Mouse (Mus musculus) myocyte (in vitro differentiated cells): ENCODE data around the gene Zkscan17.

ENCODE experiments used
- E2F4 ChIP-seq: IDR thresholded peaks from one replicate; pipeline ENCODE4 v1.6.1; 2011; ENCODE audit warnings: mild to moderate bottlenecking, control low read depth, moderate library complexity; ENCODE audit not compliant: insufficient read depth
- MAX ChIP-seq: IDR thresholded peaks from one replicate; pipeline ENCODE4 v1.6.1; 2011; ENCODE audit warnings: low read depth, mild to moderate bottlenecking, control low read depth
- MYOD1 ChIP-seq, 3 experiments: IDR thresholded peaks; one replicate each; pipeline ENCODE4 v1.6.1; 2011; ENCODE audit warnings: control low read depth in 2 of 3, low read depth in 2 of 3, mild to moderate bottlenecking in 2 of 3, moderate library complexity in 1 of 3; ENCODE audit not compliant: insufficient read length in 2 of 3, control insufficient read depth in 1 of 3
- POLR2A ChIP-seq: IDR thresholded peaks from one replicate; pipeline ENCODE4 v1.6.1; 2011; ENCODE audit warnings: low read depth, mild to moderate bottlenecking, control low read depth, moderate library complexity; ENCODE audit not compliant: insufficient read length
- POLR2AphosphoS2 ChIP-seq: IDR thresholded peaks from one replicate; pipeline ENCODE4 v1.6.1; 2011; ENCODE audit warnings: low read depth, control low read depth; ENCODE audit not compliant: insufficient read length
- REST ChIP-seq: IDR thresholded peaks from one replicate; pipeline ENCODE4 v1.6.1; 2011; ENCODE audit warnings: mild to moderate bottlenecking, control low read depth, moderate library complexity; ENCODE audit not compliant: insufficient read depth, insufficient read length
- TCF12 ChIP-seq: IDR thresholded peaks from one replicate; pipeline ENCODE4 v1.6.1; 2011; ENCODE audit warnings: mild to moderate bottlenecking, control low read depth; ENCODE audit not compliant: poor library complexity, insufficient read depth, severe bottlenecking
- TCF3 ChIP-seq: IDR thresholded peaks from one replicate; pipeline ENCODE4 v1.6.1; 2011; ENCODE audit warnings: low read depth, control low read depth; ENCODE audit not compliant: insufficient read length
- USF1 ChIP-seq: IDR thresholded peaks from one replicate; pipeline ENCODE4 v1.6.1; 2011; ENCODE audit warnings: low read depth, mild to moderate bottlenecking, control low read depth, moderate library complexity

DNA sequence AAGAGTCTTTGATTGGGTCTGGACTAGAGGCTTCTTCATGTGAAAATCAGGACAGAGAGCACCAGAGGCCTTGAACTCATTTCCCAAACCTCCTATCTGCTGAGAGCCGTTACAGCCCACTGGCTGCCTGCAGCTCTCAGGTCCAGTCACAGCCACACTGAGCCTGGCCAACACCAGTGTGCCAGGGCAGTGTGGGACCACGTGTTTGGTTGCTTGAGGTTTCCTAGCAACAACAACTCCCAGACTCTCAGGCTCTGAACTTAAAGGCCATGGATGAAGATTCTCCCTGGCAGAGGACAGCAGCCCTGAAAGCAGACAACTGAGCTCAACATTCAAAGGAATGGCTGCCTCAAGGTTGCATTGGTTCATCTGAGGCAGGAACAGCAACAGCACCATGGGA, 40.9 kb downstream of the Zkscan17 start:
- TF ChIP-seq POLR2A (no peak), TCF12 (no peak), REST (no peak), USF1 (no peak), POLR2AphosphoS2 (peak; percentile 43), MYOD1 (IDR thresholded peaks at IDR 0.05; ENCODE audit: control insufficient read depth in 1 of 3, insufficient read length in 2 of 3, low read depth in 2 of 3) (no peak), MAX (no peak), E2F4 (no peak), TCF3 (no peak)
